Mouse (Mus musculus): ENCODE results near the gene Smyd2. TPM values are rescaled to one million over a fixed set of nuclear protein-coding genes. Genes with fewer than 3 reads are reported as not detected.
A peak's percentile ranks its signal among the peaks of the same experiment; 100 is the strongest.

Smyd2 gene
- polyA plus RNA-seq, 1 experiment from 2014 or later = 53.4 TPM

- H3K4me3 ChIP-seq = no peak overlapping the region
- H3K9me3 ChIP-seq (replicated peaks) = no peaks in the 10 kb centered on the region
- 60% methylated on average over 18 of the region's 18 CpGs for whole genome bisulfite sequencing (ENCODE audit: insufficient replicate concordance)
- no peak overlapping the region for H3K9ac ChIP-seq
- H3K4me1 ChIP-seq = peaks cover 30% of the 10 kb centered on the region
- H3K36me3 ChIP-seq = peaks cover 52% of the 10 kb centered on the region
- H3K4me2 ChIP-seq = no peak overlapping the region
- no peak overlapping the region for H3K27ac ChIP-seq
- no peaks in the 10 kb centered on the region for H3K27me3 ChIP-seq (replicated peaks)
- ATAC-seq = peak; percentile 11; the same call in 1 of the 2 replicates
Measured at GRCm38 (mm10) chr1:189883531-189884170, 38.5 kb downstream of the Smyd2 start.

GRCm38 (mm10) chr1:189882886-189883285, 39.3 kb downstream of the Smyd2 start:
- 75% methylated on average over 7 of the region's 7 CpGs for WGBS (ENCODE audit: insufficient replicate concordance)
- Histone ChIP-seq H3K27me3 (replicated peaks) (no peaks in the 10 kb centered on the region), H3K9ac (no peak overlapping the region), H3K4me1 (peaks cover 30% of the 10 kb centered on the region), H3K36me3 (peaks cover 50% of the 10 kb centered on the region), H3K4me3 (no peak overlapping the region), H3K9me3 (replicated peaks) (no peaks in the 10 kb centered on the region), H3K4me2 (no peak overlapping the region), H3K27ac (no peak overlapping the region)
- no peak for ATAC-seq

GRCm38 (mm10) chr1:189880745-189881144, 41.4 kb downstream of the Smyd2 start:
- no peaks in the 10 kb centered on the region for H3K9me3 ChIP-seq (replicated peaks)
- ATAC-seq = no peak
- H3K27me3 ChIP-seq (replicated peaks) = no peaks in the 10 kb centered on the region
- no peak overlapping the region for H3K4me3 ChIP-seq
- 84% methylated on average over 14 of the region's 14 CpGs for whole genome bisulfite sequencing (ENCODE audit: insufficient replicate concordance)
- H3K4me2 ChIP-seq = no peak overlapping the region
- H3K27ac ChIP-seq = no peak overlapping the region
- H3K4me1 ChIP-seq = peaks cover 20% of the 10 kb centered on the region
- H3K36me3 ChIP-seq = peaks cover 41% of the 10 kb centered on the region
- no peak overlapping the region for H3K9ac ChIP-seq

- no peak overlapping the region for H3K9ac ChIP-seq
- no peak overlapping the region for H3K4me2 ChIP-seq
- no peak overlapping the region for H3K4me3 ChIP-seq
- H3K27ac ChIP-seq = no peak overlapping the region
- H3K4me1 ChIP-seq = peaks cover 20% of the 10 kb centered on the region
- no peaks in the 10 kb centered on the region for H3K9me3 ChIP-seq (replicated peaks)
- H3K27me3 ChIP-seq (replicated peaks) = no peaks in the 10 kb centered on the region
- ATAC-seq = no peak
- 79% methylated on average over 8 of the region's 8 CpGs for WGBS (ENCODE audit: insufficient replicate concordance)
- peaks cover 35% of the 10 kb centered on the region for H3K36me3 ChIP-seq
Measured at GRCm38 (mm10) chr1:189879965-189880364, 42.2 kb downstream of the Smyd2 start.

- H3K4me2 ChIP-seq = no peak overlapping the region
- WGBS (ENCODE audit: insufficient replicate concordance) = 71% methylated on average over 2 of the region's 2 CpGs
- H3K9me3 ChIP-seq (replicated peaks) = no peaks in the 10 kb centered on the region
- H3K9ac ChIP-seq = no peak overlapping the region
- no peaks in the 10 kb centered on the region for H3K27me3 ChIP-seq (replicated peaks)
- peaks cover 30% of the 10 kb centered on the region for H3K36me3 ChIP-seq
- no peak for ATAC-seq
- H3K4me3 ChIP-seq = no peak overlapping the region
- no peak overlapping the region for H3K27ac ChIP-seq
- peaks cover 27% of the 10 kb centered on the region for H3K4me1 ChIP-seq
Measured at GRCm38 (mm10) chr1:189879212-189879611, 43.0 kb downstream of the Smyd2 start.

GRCm38 (mm10) chr1:189876162-189876561, 46.0 kb downstream of the Smyd2 start:
- Histone ChIP-seq H3K4me1 (peaks cover 20% of the 10 kb centered on the region), H3K27ac (no peak overlapping the region), H3K27me3 (replicated peaks) (no peaks in the 10 kb centered on the region; the same call in 1 of the 2 replicates), H3K9ac (no peak overlapping the region), H3K36me3 (peaks cover 9% of the 10 kb centered on the region), H3K4me3 (no peak overlapping the region), H3K9me3 (replicated peaks) (no peaks in the 10 kb centered on the region), H3K4me2 (no peak overlapping the region)
- no peak for ATAC-seq
- WGBS (ENCODE audit: insufficient replicate concordance) = 69% methylated on average over 8 of the region's 8 CpGs

- H3K9ac ChIP-seq = no peak overlapping the region
- 49% methylated on average over 6 of the region's 6 CpGs for WGBS (ENCODE audit: insufficient replicate concordance)
- H3K27me3 ChIP-seq (replicated peaks) = no peaks in the 10 kb centered on the region; the same call in 1 of the 2 replicates
- H3K9me3 ChIP-seq (replicated peaks) = no peaks in the 10 kb centered on the region
- ATAC-seq = no peak
- no peak overlapping the region for H3K27ac ChIP-seq
- peaks cover 27% of the 10 kb centered on the region for H3K4me1 ChIP-seq
- no peak overlapping the region for H3K4me2 ChIP-seq
- peaks cover 5% of the 10 kb centered on the region for H3K36me3 ChIP-seq
- no peak overlapping the region for H3K4me3 ChIP-seq
Measured at GRCm38 (mm10) chr1:189875439-189875861, 46.7 kb downstream of the Smyd2 start.

- no peak for ATAC-seq
- H3K27ac ChIP-seq = no peak overlapping the region
- H3K4me3 ChIP-seq = no peak overlapping the region
- H3K9me3 ChIP-seq (replicated peaks) = no peaks in the 10 kb centered on the region
- 73% methylated on average over 8 of the region's 8 CpGs for WGBS (ENCODE audit: insufficient replicate concordance)
- no peak overlapping the region for H3K4me2 ChIP-seq
- H3K4me1 ChIP-seq = peaks cover 43% of the 10 kb centered on the region
- no peak overlapping the region for H3K9ac ChIP-seq
- no peaks in the 10 kb centered on the region for H3K36me3 ChIP-seq
- no peaks in the 10 kb centered on the region; the same call in 1 of the 2 replicates for H3K27me3 ChIP-seq (replicated peaks)
Measured at GRCm38 (mm10) chr1:189873591-189873990, 48.6 kb downstream of the Smyd2 start.

- no peaks in the 10 kb centered on the region for H3K36me3 ChIP-seq
- no peak overlapping the region for H3K4me2 ChIP-seq
- WGBS (ENCODE audit: insufficient replicate concordance) = 79% methylated on average over 4 of the region's 4 CpGs
- peaks cover 58% of the 10 kb centered on the region for H3K4me1 ChIP-seq
- H3K9ac ChIP-seq = no peak overlapping the region
- no peak for ATAC-seq
- no peaks in the 10 kb centered on the region; the same call in 1 of the 2 replicates for H3K27me3 ChIP-seq (replicated peaks)
- H3K4me3 ChIP-seq = no peak overlapping the region
- H3K27ac ChIP-seq = no peak overlapping the region
- H3K9me3 ChIP-seq (replicated peaks) = no peaks in the 10 kb centered on the region
Measured at GRCm38 (mm10) chr1:189872050-189872449, 50.1 kb downstream of the Smyd2 start.

GRCm38 (mm10) chr1:189871625-189872024, 50.5 kb downstream of the Smyd2 start:
- no peak for ATAC-seq
- WGBS (ENCODE audit: insufficient replicate concordance) = 73% methylated on average over 8 of the region's 8 CpGs
- no peaks in the 10 kb centered on the region for H3K9me3 ChIP-seq (replicated peaks)
- no peaks in the 10 kb centered on the region; the same call in 1 of the 2 replicates for H3K27me3 ChIP-seq (replicated peaks)
- no peak overlapping the region for H3K27ac ChIP-seq
- no peak overlapping the region for H3K4me2 ChIP-seq
- peaks cover 63% of the 10 kb centered on the region for H3K4me1 ChIP-seq
- no peak overlapping the region for H3K4me3 ChIP-seq
- no peak overlapping the region for H3K9ac ChIP-seq
- H3K36me3 ChIP-seq = no peaks in the 10 kb centered on the region

GRCm38 (mm10) chr1:189870539-189870938, 51.6 kb downstream of the Smyd2 start:
- Histone ChIP-seq H3K4me2 (no peak overlapping the region), H3K27ac (no peak overlapping the region), H3K9me3 (replicated peaks) (no peaks in the 10 kb centered on the region), H3K4me1 (peaks cover 69% of the 10 kb centered on the region), H3K4me3 (no peak overlapping the region), H3K27me3 (replicated peaks) (no peaks in the 10 kb centered on the region; the same call in 1 of the 2 replicates), H3K9ac (no peak overlapping the region), H3K36me3 (no peaks in the 10 kb centered on the region)
- ATAC-seq = peak; percentile 48
- 53% methylated on average over 8 of the region's 8 CpGs for WGBS (ENCODE audit: insufficient replicate concordance)

- peaks cover 68% of the 10 kb centered on the region for H3K4me1 ChIP-seq
- H3K9me3 ChIP-seq (replicated peaks) = no peaks in the 10 kb centered on the region
- no peak overlapping the region for H3K9ac ChIP-seq
- no peaks in the 10 kb centered on the region; the same call in 1 of the 2 replicates for H3K27me3 ChIP-seq (replicated peaks)
- no peaks in the 10 kb centered on the region for H3K36me3 ChIP-seq
- no peak overlapping the region for H3K4me2 ChIP-seq
- no peak overlapping the region for H3K27ac ChIP-seq
- no peak for ATAC-seq
- 77% methylated on average over 18 of the region's 18 CpGs for WGBS (ENCODE audit: insufficient replicate concordance)
- no peak overlapping the region for H3K4me3 ChIP-seq
Measured at GRCm38 (mm10) chr1:189869651-189870270, 52.4 kb downstream of the Smyd2 start.
